Mouse (Mus musculus): ENCODE data around the gene Gm28778. TPM values are rescaled to one million over a fixed set of nuclear protein-coding genes. Genes with fewer than 3 reads are reported as not detected.

The Gm28778 gene
- 2.0 to 3.1 TPM (median 2.7 TPM) in 3 of 4 replicates, not detected in the other for total RNA-seq (2023; ENCODE audit: inconsistent age)

DNA sequence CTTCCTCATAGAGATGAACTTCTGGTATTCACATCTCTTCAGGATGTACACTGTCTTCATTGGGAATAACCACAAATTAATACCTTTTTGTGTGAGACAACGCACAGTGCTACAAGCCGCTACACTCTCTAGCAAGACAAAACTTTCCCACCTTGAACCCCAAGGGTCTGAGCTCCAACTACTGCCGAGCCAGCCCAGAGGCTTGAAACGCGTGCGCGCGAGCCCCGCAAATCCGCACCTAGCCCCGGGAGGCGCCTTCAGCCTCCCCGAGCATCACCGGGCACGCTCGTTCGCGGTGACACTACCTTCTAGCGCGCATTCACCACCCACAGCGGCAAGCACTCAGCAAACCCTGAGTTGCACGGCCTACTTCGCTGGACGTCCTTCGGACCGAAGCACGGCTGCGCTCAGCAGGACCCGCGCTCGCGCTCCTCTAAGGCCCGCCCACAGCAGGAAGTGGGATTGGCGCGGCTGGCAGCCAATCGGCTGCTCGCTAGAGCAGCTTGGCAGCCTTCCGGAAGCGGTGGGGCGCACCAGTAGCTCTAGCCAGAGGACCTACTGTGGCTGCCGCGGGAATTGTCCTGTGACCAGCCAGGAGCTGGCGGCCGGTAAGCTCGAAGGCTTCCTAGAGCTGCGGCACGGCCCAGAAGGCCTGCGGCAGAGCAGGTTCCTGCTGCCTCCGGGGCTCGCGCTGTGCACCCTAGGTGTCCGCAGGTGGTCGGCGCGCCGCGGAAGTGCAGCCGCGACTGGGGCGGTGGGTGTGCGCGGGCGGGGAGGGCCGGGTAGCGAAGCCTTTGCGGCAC is at the start of gene Gm28778, which contains the start of the genes Pms1 and Ormdl1:
Gm28778 (plus strand) TSS at position 531 of the 803 bp plus-strand sequence.
Pms1 (minus strand) TSS at position 438 of the 803 bp plus-strand sequence.
Ormdl1 (plus strand) TSS at position 515 of the 803 bp plus-strand sequence.

DNA sequence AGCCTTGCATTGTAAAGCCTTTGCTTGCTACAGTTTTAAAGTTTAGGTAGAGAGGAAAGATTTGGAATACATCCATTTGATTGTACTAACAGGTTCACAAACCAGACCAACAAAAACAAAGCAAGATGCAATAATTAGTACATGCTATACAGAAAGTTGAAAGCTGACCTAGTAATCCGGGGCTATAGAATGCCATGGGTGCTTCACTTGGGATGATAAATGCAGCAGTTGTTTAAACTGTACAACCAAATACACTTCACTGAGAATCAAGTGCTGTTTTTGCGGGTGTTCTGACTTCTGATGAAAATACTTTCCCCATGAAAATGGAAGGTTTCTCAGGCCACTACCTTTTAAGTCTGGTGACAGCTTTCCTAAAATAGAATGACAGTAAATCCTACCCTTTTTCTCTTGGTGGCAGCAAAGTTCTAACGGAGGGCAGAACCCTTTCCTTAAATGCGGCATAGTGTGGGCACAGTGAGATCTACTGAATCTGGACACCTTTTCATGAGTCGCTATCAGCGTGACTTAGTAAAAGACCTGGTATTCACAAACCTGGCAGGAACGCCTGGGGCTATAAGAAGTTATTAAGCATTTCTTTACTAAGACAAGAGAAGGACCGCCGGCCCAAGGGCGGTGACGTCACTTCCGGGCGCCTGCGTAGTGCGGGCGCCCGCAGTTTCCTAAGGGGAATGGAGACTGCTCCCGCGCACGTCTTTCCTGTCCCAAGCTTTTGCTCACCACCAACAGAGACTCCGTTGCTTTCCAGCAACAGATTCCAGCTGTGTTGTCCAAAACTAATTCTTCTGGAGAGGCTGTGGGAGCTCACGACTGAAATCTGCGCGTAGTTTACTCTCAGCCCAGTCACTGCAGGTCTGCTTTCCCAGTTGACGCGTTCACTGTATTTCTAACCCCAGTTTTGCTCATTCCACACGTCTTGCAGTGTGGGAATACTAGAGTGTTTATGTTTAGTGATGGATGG is 16.4 kb downstream of the Gm28778 start, which contains the start of gene Osgepl1:
Osgepl1 (plus strand) TSS at position 636 of the 979 bp plus-strand sequence.

DNA sequence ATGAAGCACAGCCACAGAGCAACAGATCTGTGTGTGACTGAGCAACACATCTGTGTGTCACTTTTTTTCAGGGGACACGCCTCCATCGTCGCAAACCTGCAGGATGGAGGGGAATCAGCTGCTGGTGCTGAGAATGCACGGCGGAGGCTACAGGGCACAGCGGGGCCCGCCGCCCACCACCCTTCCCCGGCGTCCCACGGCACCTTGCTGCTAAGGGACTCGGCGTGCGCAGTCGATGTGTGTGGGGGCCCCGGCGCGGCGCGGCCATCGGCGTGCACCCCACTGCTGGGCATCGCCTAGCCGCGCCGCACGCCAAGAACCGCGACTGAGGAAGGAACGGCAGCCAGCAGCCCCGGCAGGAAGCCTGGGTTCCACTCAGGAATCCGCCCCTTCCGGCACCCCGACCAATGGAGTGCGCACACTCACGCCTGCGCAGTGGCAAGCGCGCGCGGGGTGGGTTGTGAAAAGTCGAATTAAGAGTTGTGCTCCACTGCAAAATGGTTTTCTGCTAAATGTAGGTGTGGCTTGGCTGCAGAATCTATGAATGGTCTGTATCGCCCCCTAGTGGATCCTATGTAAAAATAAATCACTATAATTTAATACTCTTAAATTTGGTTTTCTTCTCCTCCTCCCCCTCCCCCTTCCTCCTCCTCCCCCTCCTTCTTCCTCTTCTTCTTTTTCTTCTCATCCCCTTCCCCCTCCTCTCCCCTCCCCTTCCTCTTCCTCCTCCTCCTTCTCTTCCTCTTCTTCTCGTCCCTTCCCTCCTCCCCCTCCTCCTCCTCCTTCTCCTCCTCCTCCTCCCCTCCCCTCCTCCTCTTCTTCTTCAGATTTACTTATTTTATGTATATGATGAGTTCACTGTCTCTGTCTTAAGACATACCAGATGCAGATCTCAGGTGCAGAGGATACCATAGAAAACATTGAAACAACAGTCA is 55.7 kb downstream of the Gm28778 start, which contains the start of the genes Asdurf, Gm28551 and Asnsd1:
Asdurf (minus strand) TSS at position 293 of the 935 bp plus-strand sequence.
Gm28551 (minus strand) TSS at position 341 of the 935 bp plus-strand sequence.
Asnsd1 (minus strand) TSS at position 426 of the 935 bp plus-strand sequence.

Other genes with a start within 250 kb of the Gm28778 start
- not detected in 4 replicates for gene Mstn, start 235.5 kb upstream of the Gm28778 start, total RNA-seq (2023; ENCODE audit: inconsistent age)
- gene 1700019A02Rik, start 109.5 kb upstream of the Gm28778 start, total RNA-seq (2023; ENCODE audit: inconsistent age), result not detected in 4 replicates
- 14.2 to 18.9 TPM (median 14.6 TPM) in 4 replicates for gene Pms1, start 93 bp upstream of the Gm28778 start, total RNA-seq (2023; ENCODE audit: inconsistent age)
- gene Ormdl1, start within 50 bp of the Gm28778 start, total RNA-seq (2023; ENCODE audit: inconsistent age), result 15.8 to 17.8 TPM (median 16.7 TPM) in 4 replicates
- 9.7 to 15.0 TPM (median 12.1 TPM) in 4 replicates for gene Osgepl1, start 16.5 kb downstream of the Gm28778 start, total RNA-seq (2023; ENCODE audit: inconsistent age)
- gene Asdurf, start 55.5 kb downstream of the Gm28778 start, total RNA-seq (2023; ENCODE audit: inconsistent age), result not detected in 4 replicates
- not detected in 4 replicates for gene Gm28551, start 55.6 kb downstream of the Gm28778 start, total RNA-seq (2023; ENCODE audit: inconsistent age)
- gene Asnsd1, start 55.6 kb downstream of the Gm28778 start, total RNA-seq (2023; ENCODE audit: inconsistent age), result 51.6 to 60.3 TPM (median 58.8 TPM) in 4 replicates